Mouse (Mus musculus): ENCODE results near the gene Fxyd1. TPM values are rescaled to one million over a fixed set of nuclear protein-coding genes. Genes with fewer than 3 reads are reported as not detected.

Fxyd1 gene
- total RNA-seq (2022) = 100 to 1,000 TPM; 556 to 826 (median 679) TPM

- DNase-seq (ENCODE audit: low spot score in 2 of 2) = no peak
Observed at GRCm38 (mm10) chr7:31057071-31057470, at the start of gene Fxyd1. TSS of gene Fxyd1 (minus strand) at chr7:31057199.

DNA sequence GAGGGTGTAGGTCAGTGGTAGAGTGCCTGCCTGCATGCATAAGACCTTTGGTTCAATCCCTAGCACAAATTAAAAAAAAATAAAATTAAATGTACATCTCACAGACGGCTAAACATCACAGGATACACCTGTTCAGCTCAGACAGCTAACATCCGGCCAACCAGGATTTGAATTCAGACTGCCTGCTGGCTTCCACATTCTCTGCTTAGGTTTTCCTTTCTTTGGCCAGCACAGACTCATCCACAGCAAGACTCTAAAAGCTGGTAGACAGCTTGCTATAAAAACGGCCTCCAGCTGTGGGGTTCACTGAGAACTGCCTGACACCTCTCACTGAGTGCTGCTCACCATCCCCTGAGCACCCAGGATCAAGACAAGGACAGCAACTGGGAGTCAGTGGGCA lies 49.2 kb upstream of the Fxyd1 start:
- no peak for DNase-seq (ENCODE audit: low spot score in 2 of 2)

DNA sequence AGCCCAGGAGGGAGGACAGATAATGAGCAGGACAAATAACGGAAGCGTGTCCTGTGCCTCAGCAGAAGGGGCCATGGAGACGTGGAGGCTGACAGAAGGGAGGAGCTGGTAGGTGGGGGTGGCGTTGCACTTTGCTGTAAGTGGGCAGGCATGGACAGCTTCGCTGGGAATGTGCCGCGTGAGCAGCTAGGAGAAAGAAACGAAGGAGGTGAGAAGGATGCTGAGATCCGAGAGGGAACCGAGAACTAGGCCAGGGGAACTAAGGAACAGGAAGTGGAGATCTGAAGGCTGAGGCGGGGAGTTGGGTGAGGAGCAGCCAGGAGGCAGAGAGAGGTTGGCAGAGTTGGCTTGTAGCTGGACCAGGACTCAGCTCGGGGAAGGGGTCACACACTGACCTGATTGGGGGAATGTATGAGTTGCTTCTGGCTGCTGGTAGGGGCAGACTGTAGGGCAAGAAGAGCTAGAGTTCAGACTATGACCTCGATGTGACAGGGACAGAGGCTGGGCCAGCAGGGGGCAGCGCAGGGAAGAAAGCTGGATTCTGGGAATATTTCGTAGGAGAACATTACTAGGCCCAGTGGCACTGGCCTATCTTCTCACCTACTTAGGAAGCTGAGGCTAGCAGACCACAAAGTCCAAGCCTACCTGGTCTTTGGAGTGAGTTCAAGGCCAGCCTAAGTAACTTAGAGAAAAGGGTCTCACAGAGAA lies 48.2 kb upstream of the Fxyd1 start:
- peak; percentile 58 to 59 for DNase-seq (ENCODE audit: low spot score in 2 of 2)

DNA sequence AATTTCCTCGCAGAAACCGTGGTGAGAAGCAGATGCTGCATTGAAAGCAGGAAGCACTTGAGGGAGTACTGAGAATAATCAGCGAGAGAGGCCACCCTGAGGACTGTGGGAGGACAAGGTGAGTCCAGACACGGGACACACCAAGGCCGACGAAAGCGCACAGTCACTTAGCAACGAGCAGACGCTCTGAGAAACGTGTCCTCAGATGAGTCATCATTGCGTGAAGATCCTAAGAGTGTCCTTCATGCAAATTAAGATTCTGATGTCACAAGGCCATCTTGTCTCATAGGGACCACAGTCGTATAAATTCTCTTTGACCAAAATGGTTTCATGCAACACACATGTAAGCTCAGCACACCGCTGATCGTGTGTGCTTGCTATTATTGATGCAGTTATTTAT lies 43.8 kb upstream of the Fxyd1 start:
- DNase-seq (ENCODE audit: low spot score in 2 of 2) = no peak

DNA sequence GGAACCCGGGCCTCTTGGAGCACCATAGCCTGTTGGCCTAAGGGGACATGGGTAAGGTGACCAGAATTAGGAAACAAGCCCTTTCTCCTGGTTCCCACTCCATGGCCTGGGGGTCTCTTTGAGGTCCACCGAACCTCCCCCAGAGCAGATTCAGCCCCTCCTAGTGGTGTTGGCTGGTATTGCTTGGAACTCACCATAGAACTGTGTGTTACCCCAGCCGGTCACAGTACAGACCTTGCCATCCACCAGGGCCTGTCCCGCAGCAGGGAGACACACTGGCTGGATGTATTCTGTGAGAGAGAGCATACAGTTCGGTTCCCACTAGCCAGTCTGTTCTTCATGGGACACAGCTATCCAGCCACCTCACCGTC lies 42.6 kb upstream of the Fxyd1 start:
- no peak for DNase-seq (ENCODE audit: low spot score in 2 of 2)

DNA sequence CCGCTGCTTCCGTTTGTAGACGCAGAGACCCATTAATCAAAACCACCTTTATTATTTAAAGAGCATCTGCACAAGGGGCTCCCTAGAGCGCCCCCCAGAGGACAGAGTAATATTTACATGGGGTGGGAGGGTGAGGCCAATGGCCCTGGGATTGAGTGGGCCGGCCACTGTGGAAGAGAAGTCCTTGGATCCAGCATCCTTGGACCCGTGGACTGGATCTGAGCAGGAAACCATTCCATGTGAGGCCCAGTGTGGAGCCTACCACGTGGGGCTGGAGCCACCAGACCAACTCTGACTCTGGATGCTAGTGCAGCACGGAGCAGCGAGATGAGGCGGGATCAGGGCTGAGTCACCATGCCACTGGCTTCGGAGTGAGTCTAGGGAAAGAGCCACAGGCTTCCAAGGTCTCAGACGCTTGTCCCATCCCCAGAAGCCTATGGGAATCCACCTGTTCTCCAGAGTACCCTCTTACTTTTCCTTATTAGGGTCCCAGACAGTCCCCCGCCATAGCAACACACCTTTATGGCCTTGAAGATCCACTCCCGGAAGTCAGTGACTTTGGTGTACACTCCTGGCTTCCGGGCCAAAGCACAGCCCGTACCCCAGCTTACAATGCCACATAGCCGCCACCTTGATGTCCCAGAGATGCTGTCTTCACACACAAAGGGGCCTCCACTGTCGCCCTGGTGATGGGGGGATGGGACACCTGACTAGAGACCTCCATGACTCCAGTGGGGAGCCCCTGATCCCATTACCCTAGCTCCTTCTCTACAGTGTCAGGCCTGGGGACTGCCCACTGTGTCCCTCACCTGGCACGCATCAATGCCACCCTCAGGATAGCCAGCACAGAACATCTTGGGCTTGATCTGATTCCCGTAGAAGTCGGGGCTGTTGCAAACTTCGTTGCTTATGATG lies 42.0 kb upstream of the Fxyd1 start:
- peak in 1 of 2 experiments; percentile 25 for DNase-seq (ENCODE audit: low spot score in 2 of 2)

DNA sequence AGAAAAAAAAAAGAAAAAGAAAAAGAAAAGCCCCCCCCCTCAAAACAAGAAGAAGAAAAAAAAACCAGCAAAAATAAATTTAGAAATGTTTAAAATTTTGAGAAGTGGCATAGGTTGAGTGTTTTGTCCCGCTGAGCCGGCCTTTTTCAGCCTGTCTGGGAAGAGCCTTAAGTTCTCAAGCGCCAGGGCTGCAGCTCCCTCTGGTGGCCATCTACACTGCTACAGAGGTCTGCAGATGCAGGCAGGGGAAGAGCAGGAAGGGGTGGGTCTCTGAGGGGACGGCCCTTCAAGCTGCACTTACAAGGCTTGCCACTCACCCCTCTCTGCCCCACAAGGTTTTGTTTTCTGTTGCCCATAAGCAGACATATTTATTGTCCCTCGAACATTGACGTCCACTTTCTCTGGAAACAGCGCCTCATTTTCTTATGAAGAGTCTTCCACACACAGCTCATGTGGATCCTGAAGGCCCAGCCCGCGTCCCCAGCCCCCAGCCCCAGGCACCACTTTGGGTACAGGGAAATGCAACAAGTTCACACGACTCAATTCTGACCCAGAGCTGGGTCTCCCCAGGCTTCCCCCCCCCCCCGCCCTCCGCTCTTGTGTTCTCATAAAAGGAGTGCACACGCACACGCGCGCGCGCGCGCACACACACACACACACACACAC lies 40.7 kb upstream of the Fxyd1 start:
- DNase-seq (ENCODE audit: low spot score in 2 of 2) = peak; percentile 86 to 89

- DNase-seq (ENCODE audit: low spot score in 2 of 2) = no peak
Observed at GRCm38 (mm10) chr7:31096892-31097564, 40.0 kb upstream of the Fxyd1 start.

GRCm38 (mm10) chr7:31094774-31095501 lies 37.9 kb upstream of the Fxyd1 start:
- no peak for DNase-seq (ENCODE audit: low spot score in 2 of 2)

DNA sequence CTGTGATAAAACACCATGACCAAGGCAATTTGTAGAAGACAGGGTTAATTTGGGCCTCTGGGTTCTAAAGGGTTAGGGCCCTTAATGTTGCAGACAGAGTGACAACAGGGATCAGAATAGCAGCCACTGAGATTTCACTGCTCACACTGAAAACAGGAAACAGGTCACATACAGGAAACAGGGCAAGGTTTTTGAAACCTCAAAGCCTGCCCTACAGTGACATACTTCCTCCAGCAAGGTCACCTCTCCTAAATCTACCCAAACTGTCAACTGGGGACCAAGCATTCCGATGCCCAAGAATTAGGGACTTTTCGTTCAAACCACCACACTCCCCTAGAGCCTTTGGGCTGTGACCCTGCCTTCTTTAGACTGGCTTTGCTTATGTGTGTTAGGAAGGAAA lies 32.7 kb upstream of the Fxyd1 start:
- no peak for DNase-seq (ENCODE audit: low spot score in 2 of 2)

DNA sequence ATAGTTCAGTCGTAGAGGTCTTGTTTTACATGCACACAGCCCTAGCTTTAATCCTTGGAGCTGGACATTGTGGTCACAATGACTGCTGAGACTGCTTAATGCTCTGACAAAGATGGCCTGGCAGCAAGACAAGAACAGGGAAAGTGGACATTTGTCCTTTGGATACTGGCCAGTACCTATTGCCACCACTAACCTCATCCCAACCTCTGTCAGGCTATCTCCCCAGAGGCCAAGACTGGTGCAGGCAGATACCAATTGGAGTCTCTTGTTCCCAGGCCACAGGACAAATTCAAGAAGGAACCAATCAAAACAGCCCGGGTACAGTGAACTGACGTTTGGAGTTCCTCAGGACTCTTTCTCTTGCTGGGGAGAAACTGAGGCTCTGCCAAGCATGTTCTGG lies 31.2 kb upstream of the Fxyd1 start:
- no peak for DNase-seq (ENCODE audit: low spot score in 2 of 2)

DNA sequence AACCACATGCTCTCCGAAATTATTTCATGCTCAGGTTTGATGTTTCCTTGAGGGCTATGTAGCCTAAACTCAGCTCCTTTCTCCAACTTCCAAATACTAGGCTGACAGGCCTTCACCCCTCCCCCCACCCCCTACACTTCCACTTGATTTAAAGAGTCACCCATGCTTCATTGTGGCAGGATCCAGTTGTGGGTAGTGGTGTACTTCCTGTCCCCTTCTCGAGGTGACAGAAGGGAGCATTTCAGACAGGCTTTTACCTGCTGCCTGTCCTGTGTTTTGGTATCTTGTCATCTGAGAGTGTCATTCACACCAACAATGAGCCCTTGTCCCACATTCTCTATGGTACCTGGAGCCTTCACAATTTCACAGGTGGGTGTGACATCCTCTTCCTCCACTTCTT lies 30.3 kb upstream of the Fxyd1 start:
- no peak for DNase-seq (ENCODE audit: low spot score in 2 of 2)

GRCm38 (mm10) chr7:31086175-31086755 lies 29.3 kb upstream of the Fxyd1 start:
- DNase-seq (ENCODE audit: low spot score in 2 of 2) = no peak

DNA sequence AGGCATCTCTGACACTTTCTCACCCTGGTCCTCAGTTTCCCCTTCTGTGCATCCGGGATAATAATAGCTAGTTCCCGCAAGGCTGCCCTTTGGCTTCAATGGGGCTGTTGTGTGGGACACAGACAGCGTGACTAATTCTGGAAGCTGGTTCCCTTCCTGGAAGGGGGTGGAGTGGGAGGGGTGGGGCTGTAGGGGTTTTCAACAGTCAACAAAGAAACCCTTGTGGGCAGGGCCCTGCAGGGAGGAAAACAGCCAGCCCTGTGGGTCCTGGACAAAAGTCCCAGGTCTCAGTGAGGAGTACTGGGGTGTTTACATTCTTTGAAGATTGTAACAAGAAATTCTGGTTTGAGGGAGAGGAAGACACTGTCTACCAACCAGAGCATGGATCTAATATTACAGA lies 28.2 kb upstream of the Fxyd1 start:
- no peak for DNase-seq (ENCODE audit: low spot score in 2 of 2)

GRCm38 (mm10) chr7:31084140-31084539 lies 27.1 kb upstream of the Fxyd1 start:
- no peak for DNase-seq (ENCODE audit: low spot score in 2 of 2)

GRCm38 (mm10) chr7:31082831-31083588 lies 26.0 kb upstream of the Fxyd1 start:
- peak; percentile 80 to 83 for DNase-seq (ENCODE audit: low spot score in 2 of 2)

- DNase-seq (ENCODE audit: low spot score in 2 of 2) = no peak
Observed at GRCm38 (mm10) chr7:31082106-31082505, 25.1 kb upstream of the Fxyd1 start.

GRCm38 (mm10) chr7:31081106-31081505 lies 24.1 kb upstream of the Fxyd1 start:
- no peak for DNase-seq (ENCODE audit: low spot score in 2 of 2)

DNA sequence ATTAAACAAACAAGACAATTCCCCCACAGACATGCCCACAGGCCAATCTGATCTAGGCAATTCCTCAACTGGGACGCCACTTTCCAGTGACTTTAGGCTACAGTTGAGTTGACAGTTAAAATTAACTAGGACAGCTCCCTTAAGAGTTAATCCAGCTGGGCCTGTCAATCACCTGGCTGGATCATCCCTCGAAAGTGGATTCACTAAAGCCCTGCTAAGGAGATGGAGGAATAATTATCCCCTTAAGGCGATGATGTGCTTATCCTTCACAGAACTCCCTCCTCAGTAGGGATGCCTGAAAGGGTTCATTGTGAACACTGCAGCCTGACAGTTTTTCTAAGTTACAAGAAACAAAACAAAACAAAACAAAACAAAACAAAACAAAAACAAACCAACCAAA lies 23.6 kb upstream of the Fxyd1 start:
- DNase-seq (ENCODE audit: low spot score in 2 of 2) = no peak

- DNase-seq (ENCODE audit: low spot score in 2 of 2) = no peak
Observed at GRCm38 (mm10) chr7:31079670-31080069, 22.7 kb upstream of the Fxyd1 start.

Data from gastrocnemius, adult 8-10 months (tissue).